Mouse (Mus musculus) olfactory bulb, adult 2 months (tissue): ENCODE data around the gene Zfp1.

Experiments
- CTCF ChIP-seq: fragments of 200-500 bp; IDR thresholded peaks from 2 replicates; pipeline ENCODE4 v1.5.1; 2012; ENCODE audit warnings: low read depth, mild to moderate bottlenecking, low read length, moderate library complexity; ENCODE audit not compliant: insufficient read depth
- POLR2A ChIP-seq: fragments of 200-500 bp; IDR thresholded peaks from 2 replicates; pipeline ENCODE4 v1.6.1; 2012; ENCODE audit warnings: mild to moderate bottlenecking, low read depth, low read length, moderate library complexity; ENCODE audit not compliant: insufficient read depth

DNA sequence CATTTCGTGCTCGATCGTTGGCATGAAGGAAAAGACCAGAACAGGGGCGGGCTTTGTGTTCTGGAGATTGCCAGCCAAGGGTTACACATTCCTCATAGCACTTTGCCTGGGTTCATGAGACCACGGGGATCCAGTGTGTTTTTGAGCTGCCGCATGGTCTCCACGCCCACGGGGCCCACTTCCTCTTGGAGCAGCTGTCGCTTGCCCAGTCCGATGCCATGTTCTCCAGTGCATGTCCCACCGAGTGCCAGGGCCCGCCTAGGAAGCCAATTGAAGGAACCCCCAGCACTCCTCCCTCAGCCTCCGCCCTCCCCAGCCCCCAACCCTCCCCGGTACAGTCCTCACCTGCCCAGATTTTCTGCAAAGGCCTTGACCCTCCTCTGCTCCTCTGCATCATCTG is 16.3 kb upstream of the Zfp1 start:
- TF ChIP-seq POLR2A: no peak
- no peak for TF ChIP-seq CTCF
